Mouse (Mus musculus) embryo, embryonic 11.5 days (tissue): Measurements from ENCODE around the gene Krt222.
A peak's percentile ranks its signal among the peaks of the same experiment; 100 is the strongest.

Experiments
- DNase-seq: peaks from one replicate; pipeline ENCODE4 v3.0.0-alpha.2; 2012; ENCODE audit warnings: low read depth, low spot score

Gene Krt222

GRCm38 (mm10) chr11:99238468-99238867 is 5.4 kb downstream of the Krt222 start:
- no peak for DNase-seq

DNA sequence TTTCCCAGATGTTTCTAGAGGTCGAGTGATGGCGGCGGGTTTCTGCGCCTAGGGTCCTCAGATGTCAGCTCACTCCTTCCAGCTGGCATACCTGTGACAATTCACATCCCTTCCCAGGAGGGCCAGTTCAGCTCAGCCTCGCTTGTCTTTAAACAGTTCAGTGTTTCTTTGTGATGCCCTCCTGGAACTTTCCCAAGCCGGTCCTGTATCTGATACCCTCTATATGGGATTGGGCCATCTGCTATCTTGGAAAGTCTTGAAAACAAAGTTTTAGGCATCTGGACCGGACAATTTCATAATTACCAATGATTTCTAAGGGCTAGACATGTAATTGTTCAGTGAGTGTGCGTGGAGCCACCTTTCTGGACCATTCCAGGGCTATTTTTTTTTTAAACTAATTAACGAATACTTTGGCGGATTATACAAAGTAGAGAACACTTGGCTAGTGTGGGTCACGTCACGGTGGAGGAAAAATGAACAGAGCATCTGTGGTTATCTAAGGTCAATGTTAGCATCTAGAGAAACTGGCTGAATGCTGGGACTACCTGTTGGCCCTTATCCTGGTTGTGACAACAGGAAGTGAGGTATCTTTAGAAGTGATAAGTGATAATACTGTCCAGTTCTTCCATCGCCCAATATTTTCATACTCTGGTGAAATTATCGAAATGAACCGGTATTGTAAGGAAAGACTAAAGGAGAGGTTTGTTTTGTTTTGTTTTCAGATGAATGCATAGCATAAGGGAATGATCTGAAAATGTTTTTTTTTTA is 12.7 kb downstream of the Krt222 start:
- DNase-seq = no peak

DNA sequence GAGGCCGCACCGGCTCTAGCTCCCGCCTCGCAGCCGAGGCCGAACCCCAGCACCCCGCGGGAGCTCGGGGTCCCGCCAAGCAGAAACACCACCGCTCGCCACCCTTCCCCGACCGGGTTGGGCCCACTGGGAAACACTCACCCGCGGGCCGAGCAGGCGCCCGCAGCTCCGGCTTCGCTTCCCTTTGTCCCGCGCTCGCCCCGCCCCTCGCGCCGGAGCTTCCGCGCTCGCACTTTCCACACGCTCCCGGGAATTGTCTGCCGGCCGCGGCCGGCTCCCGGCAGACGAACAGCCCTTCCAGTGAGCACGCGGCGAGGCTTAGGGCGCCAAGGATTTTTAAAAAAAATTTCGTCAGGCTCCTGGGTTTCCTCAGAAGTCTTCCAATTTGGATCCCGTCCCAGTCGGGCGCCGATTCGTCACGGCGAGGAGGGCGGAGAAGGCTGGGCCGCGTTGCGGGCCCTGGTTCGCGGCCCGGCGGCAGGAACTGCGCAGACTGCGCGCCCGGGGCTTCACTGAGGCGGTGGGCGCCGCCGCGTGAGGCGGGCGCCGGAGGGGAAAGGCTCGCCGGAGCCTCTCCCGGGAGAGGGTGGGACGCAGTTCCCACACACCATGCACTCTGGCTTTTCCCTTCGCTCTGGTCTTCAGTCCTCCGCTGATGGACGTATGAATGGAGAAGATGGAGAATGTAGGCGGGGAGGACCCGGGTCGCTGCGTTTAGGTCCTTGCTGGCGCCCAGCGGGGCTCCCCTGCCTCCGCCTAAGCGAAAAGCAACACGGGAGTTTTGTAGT is 13.4 kb downstream of the Krt222 start, which contains the start of gene Smarce1:
Smarce1 (minus strand) TSS at position 757 of the 788 bp plus-strand sequence.
- peak; percentile 68 for DNase-seq

DNA sequence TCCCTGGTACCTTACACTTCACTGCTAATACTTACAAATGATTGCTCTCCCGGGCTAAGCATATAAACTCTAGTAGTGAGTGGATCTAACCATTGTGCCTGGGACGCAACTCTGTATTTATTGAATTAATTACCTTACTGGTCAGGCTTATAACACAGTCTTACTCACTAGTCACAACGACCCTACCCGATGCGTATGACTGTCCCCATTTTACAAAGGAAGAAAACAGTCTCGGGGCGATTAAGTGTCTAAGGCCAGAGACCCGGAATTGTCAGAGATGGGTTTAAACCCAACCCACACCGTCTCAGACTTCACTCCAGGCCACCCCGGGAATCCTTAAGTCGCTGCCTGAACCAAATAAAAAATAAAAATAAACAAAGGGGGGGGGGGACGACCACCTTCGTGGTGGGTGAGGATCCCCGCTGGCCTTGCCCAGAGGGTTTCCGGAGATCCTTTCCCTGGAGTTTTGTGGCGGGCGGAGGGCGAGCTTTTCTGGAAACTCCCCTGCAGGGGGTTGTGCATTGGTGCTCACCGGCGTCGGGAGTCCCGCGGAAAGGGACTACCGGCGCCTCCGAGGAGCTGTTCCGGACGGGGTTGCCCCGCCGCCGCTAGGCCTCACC is 14.1 kb downstream of the Krt222 start:
- peak; percentile 27 for DNase-seq

GRCm38 (mm10) chr11:99226298-99226697 is 17.6 kb downstream of the Krt222 start:
- DNase-seq = no peak

DNA sequence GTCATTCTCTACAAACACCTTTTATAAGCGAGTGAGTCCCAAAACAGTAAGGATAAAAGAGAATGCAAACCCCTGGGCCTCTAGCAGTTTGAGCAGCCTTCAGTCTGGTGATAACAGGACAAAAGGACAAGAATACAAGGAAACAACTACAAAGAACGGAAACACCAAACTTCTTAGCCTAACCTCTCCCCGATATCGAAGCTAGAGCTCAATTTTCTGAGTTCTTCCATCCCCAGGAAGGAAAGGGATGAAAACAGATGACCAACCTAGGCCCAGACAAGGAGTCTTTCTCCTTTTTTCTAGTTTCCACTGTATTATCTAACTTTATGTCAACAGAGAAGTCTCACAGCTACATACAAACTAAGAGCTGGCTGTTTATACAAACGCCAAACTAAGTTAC is 20.6 kb downstream of the Krt222 start:
- DNase-seq = no peak

DNA sequence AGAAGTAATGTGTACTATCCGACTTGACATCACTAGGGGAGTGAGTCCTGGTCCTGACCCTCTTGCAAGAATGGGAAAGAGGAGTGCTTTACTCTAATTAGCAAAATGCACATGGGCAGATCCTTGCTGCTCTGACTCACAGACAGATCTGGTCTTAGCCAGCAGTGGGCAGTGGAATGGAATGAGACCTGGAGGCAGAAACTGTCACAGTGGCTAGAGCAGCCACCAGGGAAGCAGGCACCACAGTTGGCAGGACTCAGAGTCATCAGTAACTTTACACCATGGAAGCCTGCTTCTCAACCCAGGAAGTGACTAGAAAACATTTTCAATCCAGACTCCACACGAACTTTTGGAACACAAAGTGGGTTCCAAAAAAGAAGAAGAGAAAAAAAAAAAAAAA is 22.1 kb downstream of the Krt222 start:
- DNase-seq = no peak

- no peak for DNase-seq
Observed at GRCm38 (mm10) chr11:99217248-99217986, 26.5 kb downstream of the Krt222 start.

DNA sequence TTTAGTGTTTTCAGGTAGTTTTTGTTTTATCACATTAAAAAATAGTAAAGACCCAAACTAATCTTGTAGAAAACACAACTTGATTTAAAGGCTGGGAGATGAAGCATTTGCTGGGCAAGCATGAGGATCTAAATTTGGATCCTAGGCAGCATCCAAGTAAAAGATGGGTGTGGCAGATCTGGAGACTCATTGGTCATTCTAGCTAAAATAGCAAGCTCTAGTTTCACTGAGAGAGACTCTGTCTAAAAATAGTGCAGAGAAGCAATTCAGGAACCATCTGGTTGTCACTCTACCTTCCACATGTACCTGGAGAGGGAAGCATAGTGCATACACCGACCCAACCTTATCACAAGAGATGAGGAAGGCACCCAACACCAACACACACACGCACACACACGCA is 27.7 kb downstream of the Krt222 start:
- DNase-seq = no peak

- no peak for DNase-seq
Observed at GRCm38 (mm10) chr11:99212693-99213092, 31.2 kb downstream of the Krt222 start.

- no peak for DNase-seq
Observed at GRCm38 (mm10) chr11:99211964-99212363, 31.9 kb downstream of the Krt222 start.

GRCm38 (mm10) chr11:99208105-99208669 is 35.7 kb downstream of the Krt222 start:
- no peak for DNase-seq

GRCm38 (mm10) chr11:99207449-99207848 is 36.4 kb downstream of the Krt222 start:
- no peak for DNase-seq

DNA sequence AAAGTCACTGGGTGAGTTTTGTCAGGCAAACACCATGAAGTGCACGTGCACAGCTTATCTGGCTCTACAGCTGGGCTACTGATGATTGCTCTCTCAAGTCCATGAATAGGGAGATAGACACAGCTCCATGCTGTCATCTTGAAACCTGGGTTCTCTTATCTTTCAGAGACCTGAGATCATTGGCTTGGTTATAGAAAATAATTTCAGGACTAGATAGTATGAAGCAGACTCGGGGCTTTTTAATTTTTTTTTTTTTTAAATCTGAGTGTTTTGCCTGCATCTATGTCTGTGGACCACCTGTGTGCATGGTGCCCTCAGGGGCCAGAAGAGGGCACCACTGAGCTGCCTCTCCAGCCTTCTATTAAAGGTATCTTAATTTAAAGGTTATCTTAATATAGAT is 36.9 kb downstream of the Krt222 start:
- peak; percentile 20 for DNase-seq

GRCm38 (mm10) chr11:99189154-99189582 is 54.7 kb downstream of the Krt222 start:
- peak; percentile 50 for DNase-seq

- no peak for DNase-seq
Observed at GRCm38 (mm10) chr11:99187348-99187747, 56.5 kb downstream of the Krt222 start.

DNA sequence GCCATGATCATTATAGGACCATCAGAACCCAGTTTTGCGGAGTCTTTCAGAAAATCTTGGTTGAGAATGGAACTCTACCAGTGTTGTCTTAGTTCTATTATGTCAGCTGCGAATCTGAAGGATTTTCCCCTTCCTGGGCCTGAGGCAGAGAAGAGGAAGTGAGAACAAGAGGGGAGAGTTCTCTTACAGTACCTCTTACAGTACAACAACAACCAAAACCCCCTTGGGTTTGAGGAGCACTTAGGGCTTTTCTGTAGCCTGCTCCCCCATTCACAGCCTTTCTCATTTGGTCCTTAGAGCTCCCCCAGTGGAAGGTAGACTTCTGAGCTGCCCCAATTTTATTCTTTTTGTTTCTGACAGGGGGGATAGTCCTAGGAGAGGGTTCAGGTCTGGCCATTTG is 57.0 kb downstream of the Krt222 start:
- DNase-seq = no peak
